Mouse (Mus musculus): Measurements from ENCODE around the gene Gal3st2c. TPM values are rescaled to one million over a fixed set of nuclear protein-coding genes. Genes with fewer than 3 reads are reported as not detected.
"Not testable (repeated sequence)": the region's sequence is repeated elsewhere in the genome, so short reads cannot be mapped to it uniquely, and the experiment has no call there.

Gene Gal3st2c
- polyA plus RNA-seq, 1 experiment from 2014 or later: not detected

GRCm38 (mm10) chr1:94051104-94051503, 60.8 kb downstream of the Gal3st2c start:
- Histone ChIP-seq H3K9ac (no peak overlapping the region), H3K4me3 (no peak overlapping the region), H3K9me3 (no peaks in the 10 kb centered on the region), H3K27ac (no peak overlapping the region), H3K27me3 (no peaks in the 10 kb centered on the region), H3K4me1 (0 out of 2 replicates have a peak, but pooled peaks cover 3% of the 10 kb centered on the region), H3K36me3 (no peaks in the 10 kb centered on the region), H3K4me2 (no peak overlapping the region)
- 86% methylated on average over 5 of the region's 5 CpGs for WGBS
- ATAC-seq (ENCODE audit: insufficient number of reproducible peaks, insufficient read depth, low FRiP score, low TSS enrichment, low read depth): no peak

- no peak within 1 kb of the TSS for H3K4me2 ChIP-seq
- WGBS: 49% methylated on average over 6 of the region's 6 CpGs
- no peak within 1 kb of the TSS for H3K27ac ChIP-seq
- no peaks in the 10 kb centered on the region for H3K9me3 ChIP-seq
- no peak within 1 kb of the TSS for H3K4me3 ChIP-seq
- 0 out of 2 replicates have a peak, but pooled peaks have one; percentile 20 for ATAC-seq (ENCODE audit: insufficient number of reproducible peaks, insufficient read depth, low FRiP score, low TSS enrichment, low read depth)
- no peaks in the 10 kb centered on the region for H3K27me3 ChIP-seq
- no peaks in the 10 kb centered on the region for H3K36me3 ChIP-seq
- H3K9ac ChIP-seq: no peak within 1 kb of the TSS
- 0 out of 2 replicates have a peak, but pooled peaks cover 3% of the 10 kb centered on the region for H3K4me1 ChIP-seq
Measured at GRCm38 (mm10) chr1:94052373-94052772, 62.1 kb downstream of the Gal3st2c start, which contains the start of gene Pdcd1. TSS of gene Pdcd1 (minus strand) at chr1:94052553.

GRCm38 (mm10) chr1:94053530-94054216, 63.4 kb downstream of the Gal3st2c start:
- H3K9me3 ChIP-seq: no peaks in the 10 kb centered on the region
- no peak overlapping the region for H3K4me3 ChIP-seq
- no peak overlapping the region for H3K4me2 ChIP-seq
- no peak overlapping the region for H3K27ac ChIP-seq
- 63% methylated on average over 7 of the region's 7 CpGs for WGBS
- ATAC-seq (ENCODE audit: insufficient number of reproducible peaks, insufficient read depth, low FRiP score, low TSS enrichment, low read depth): no peak
- H3K27me3 ChIP-seq: no peaks in the 10 kb centered on the region
- 0 out of 2 replicates have a peak, but pooled peaks cover 3% of the 10 kb centered on the region for H3K4me1 ChIP-seq
- H3K36me3 ChIP-seq: no peaks in the 10 kb centered on the region
- no peak overlapping the region for H3K9ac ChIP-seq

GRCm38 (mm10) chr1:94054481-94054880, 64.2 kb downstream of the Gal3st2c start:
- Histone ChIP-seq H3K27me3 (no peaks in the 10 kb centered on the region), H3K4me3 (no peak overlapping the region), H3K27ac (no peak overlapping the region), H3K4me2 (no peak overlapping the region), H3K36me3 (no peaks in the 10 kb centered on the region), H3K9me3 (no peaks in the 10 kb centered on the region), H3K4me1 (0 out of 2 replicates have a peak, but pooled peaks cover 3% of the 10 kb centered on the region), H3K9ac (no peak overlapping the region)
- 75% methylated on average over 1 of the region's 1 CpGs for WGBS
- ATAC-seq (ENCODE audit: insufficient number of reproducible peaks, insufficient read depth, low FRiP score, low TSS enrichment, low read depth): no peak

- Histone ChIP-seq H3K4me2 (no peak overlapping the region), H3K4me3 (no peak overlapping the region), H3K9me3 (no peaks in the 10 kb centered on the region), H3K27ac (no peak overlapping the region), H3K27me3 (no peaks in the 10 kb centered on the region), H3K9ac (no peak overlapping the region), H3K4me1 (0 out of 2 replicates have a peak, but pooled peaks cover 3% of the 10 kb centered on the region), H3K36me3 (no peaks in the 10 kb centered on the region)
- WGBS: 69% methylated on average over 3 of the region's 3 CpGs
- no peak for ATAC-seq (ENCODE audit: insufficient number of reproducible peaks, insufficient read depth, low FRiP score, low TSS enrichment, low read depth)
Measured at GRCm38 (mm10) chr1:94055966-94056365, 65.7 kb downstream of the Gal3st2c start.

- Histone ChIP-seq H3K4me1 (0 out of 2 replicates have a peak, but pooled peaks cover under 1% of the 10 kb centered on the region), H3K4me2 (no peak overlapping the region), H3K9ac (no peak overlapping the region), H3K9me3 (no peaks in the 10 kb centered on the region), H3K27me3 (no peaks in the 10 kb centered on the region), H3K27ac (no peak overlapping the region), H3K36me3 (no peaks in the 10 kb centered on the region), H3K4me3 (no peak overlapping the region)
- 83% methylated on average over 2 of the region's 2 CpGs for WGBS
- ATAC-seq (ENCODE audit: insufficient number of reproducible peaks, insufficient read depth, low FRiP score, low TSS enrichment, low read depth): no peak
Measured at GRCm38 (mm10) chr1:94057401-94057800, 67.1 kb downstream of the Gal3st2c start.

GRCm38 (mm10) chr1:94058281-94058680, 68.0 kb downstream of the Gal3st2c start:
- H3K4me1 ChIP-seq; ATAC-seq (ENCODE audit: insufficient number of reproducible peaks, insufficient read depth, low FRiP score, low TSS enrichment, low read depth); H3K4me2 ChIP-seq; H3K27ac ChIP-seq; H3K4me3 ChIP-seq; H3K27me3 ChIP-seq; H3K9ac ChIP-seq; H3K9me3 ChIP-seq; H3K36me3 ChIP-seq: not testable (repeated sequence)
- WGBS: 81% methylated on average over 1 of the region's 1 CpGs

Other genes starting within 250 kb of the Gal3st2c start
- 90.4 and 92.3 TPM in 2 replicates for gene Atg4b, start 239.0 kb upstream of the Gal3st2c start, polyA plus RNA-seq (2015; fragmentation: Nextera tagmentation; extraction: Ambion mirVana)
- 58.4 and 58.9 TPM in 2 replicates for gene Thap4, start 235.6 kb upstream of the Gal3st2c start, polyA plus RNA-seq (2015; fragmentation: Nextera tagmentation; extraction: Ambion mirVana)
- gene Dtymk, start 188.6 kb upstream of the Gal3st2c start, polyA plus RNA-seq (2015; fragmentation: Nextera tagmentation; extraction: Ambion mirVana): 267 and 281 TPM in 2 replicates
- 16.1 and 16.5 TPM in 2 replicates for gene Ing5, start 186.5 kb upstream of the Gal3st2c start, polyA plus RNA-seq (2015; fragmentation: Nextera tagmentation; extraction: Ambion mirVana)
- 18.1 and 19.4 TPM in 2 replicates for gene D2hgdh, start 165.6 kb upstream of the Gal3st2c start, polyA plus RNA-seq (2015; fragmentation: Nextera tagmentation; extraction: Ambion mirVana)
- gene Gal3st2, start 129.2 kb upstream of the Gal3st2c start, polyA plus RNA-seq (2015; fragmentation: Nextera tagmentation; extraction: Ambion mirVana): 0.30 TPM in 1 of 2 replicates, not detected in the other
- gene Gal3st2b, start 72.2 kb upstream of the Gal3st2c start, polyA plus RNA-seq (2015; fragmentation: Nextera tagmentation; extraction: Ambion mirVana): not detected in 2 replicates
- not detected in 2 replicates for gene Neu4, start 29.9 kb downstream of the Gal3st2c start, polyA plus RNA-seq (2015; fragmentation: Nextera tagmentation; extraction: Ambion mirVana)
- gene Pdcd1, start 62.0 kb downstream of the Gal3st2c start, polyA plus RNA-seq (2015; fragmentation: Nextera tagmentation; extraction: Ambion mirVana): not detected in 2 replicates

Data from embryonic facial prominence, embryonic 13.5 days (tissue).